Mouse (Mus musculus) MEL (cell line): ENCODE data around the gene 1700006A11Rik. TPM values are rescaled to one million over a fixed set of nuclear protein-coding genes. Genes with fewer than 3 reads are reported as not detected.
"Not testable (repeated sequence)": the region's sequence is repeated elsewhere in the genome, so short reads cannot be mapped to it uniquely, and the experiment has no call there.

Experiments
- DNase-seq: peaks from one replicate; pipeline ENCODE4 v3.0.0; 2011; ENCODE audit warnings: low read depth, low spot score
- H3K27ac ChIP-seq: 2 replicates; pipeline ENCODE4 v1.5.1; 2012; ENCODE audit warnings: low read depth, mild to moderate bottlenecking, control low read depth, low read length, moderate library complexity; ENCODE audit not compliant: control insufficient read depth
- H3K27me3 ChIP-seq, 2 experiments: fragments of 150-350 bp in 1 of 2; sonication (generic) in 1 of 2; 2 replicates each; pipeline ENCODE4 v1.6.1; 2012; ENCODE audit warnings: low read length in 2 of 2, mild to moderate bottlenecking in 2 of 2, improper control_type of control experiment in 1 of 2, moderate library complexity in 1 of 2; ENCODE audit not compliant: insufficient read depth in 2 of 2, control insufficient read depth in 1 of 2
- H3K36me3 ChIP-seq, 2 experiments: 2 replicates each; pipeline ENCODE4 v1.6.1; 2012 to 2014; ENCODE audit warnings: low read length in 2 of 2, improper control_type of control experiment in 1 of 2, inconsistent platforms in 1 of 2, mild to moderate bottlenecking in 1 of 2; ENCODE audit not compliant: insufficient read depth in 2 of 2, control insufficient read depth in 1 of 2
- H3K4me1 ChIP-seq, 2 experiments: fragments of 150-350 bp in 1 of 2; sonication (generic) in 1 of 2; 2 replicates each; pipeline ENCODE4 v1.6.1; 2012; ENCODE audit warnings: low read length in 2 of 2, improper control_type of control experiment in 1 of 2, mild to moderate bottlenecking in 1 of 2; ENCODE audit not compliant: insufficient read depth in 2 of 2, control insufficient read depth in 1 of 2
- H3K4me3 ChIP-seq, 2 experiments: fragments of 150-350 bp in 1 of 2; sonication (generic) in 1 of 2; 2 replicates each; pipeline ENCODE4 v1.5.1; 2012; ENCODE audit warnings: low read depth in 2 of 2, low read length in 2 of 2, mild to moderate bottlenecking in 2 of 2, moderate library complexity in 2 of 2, control low read depth in 1 of 2, improper control_type of control experiment in 1 of 2; ENCODE audit not compliant: control insufficient read depth in 1 of 2, insufficient read depth in 1 of 2
- H3K79me2 ChIP-seq: 2 replicates; pipeline ENCODE4 v1.6.1; 2012; ENCODE audit warnings: mild to moderate bottlenecking, low read length, moderate library complexity; ENCODE audit not compliant: control insufficient read depth, poor library complexity, insufficient read depth
- H3K9ac ChIP-seq: 2 replicates; pipeline ENCODE4 v1.6.1; 2012; ENCODE audit warnings: low read depth, mild to moderate bottlenecking, control low read depth, low read length, moderate library complexity; ENCODE audit not compliant: control insufficient read depth, poor library complexity, severe bottlenecking
- H3K9me3 ChIP-seq: fragments of 150-350 bp; sonication (generic); replicated peaks from 2 replicates; pipeline ENCODE4 v1.6.1; 2012; ENCODE audit warnings: mild to moderate bottlenecking, low read length, improper control_type of control experiment, moderate library complexity; ENCODE audit not compliant: insufficient read depth
- CHD2 ChIP-seq: IDR thresholded peaks from 2 replicates; pipeline ENCODE4 v1.6.1; 2011; ENCODE audit warnings: low read length, improper control_type of control experiment
- KAT2A ChIP-seq: conservative IDR thresholded peaks from 2 replicates; pipeline ENCODE4 v1.6.1; 2012; ENCODE audit warnings: low read depth, low read length, improper control_type of control experiment, inconsistent platforms
- MAFK ChIP-seq: IDR thresholded peaks from 2 replicates; pipeline ENCODE4 v1.6.1; 2011; ENCODE audit warnings: low read depth, mild to moderate bottlenecking, low read length, improper control_type of control experiment, borderline replicate concordance
- MAX ChIP-seq: IDR thresholded peaks from 2 replicates; pipeline ENCODE4 v1.6.1; 2011; ENCODE audit warnings: low read length, improper control_type of control experiment
- MXI1 ChIP-seq: IDR thresholded peaks from 2 replicates; pipeline ENCODE4 v1.6.1; 2011; ENCODE audit warnings: mild to moderate bottlenecking, low read depth, low read length, improper control_type of control experiment
- NRF1 ChIP-seq: IDR thresholded peaks from 2 replicates; pipeline ENCODE4 v1.6.1; 2014; ENCODE audit warnings: low read depth, mild to moderate bottlenecking, inconsistent platforms, low read length, improper control_type of control experiment, moderate library complexity; ENCODE audit not compliant: poor library complexity, insufficient read depth, severe bottlenecking
- POLR2A ChIP-seq, 2 experiments: IDR thresholded peaks; 2 replicates each; pipeline ENCODE4 v1.6.1; 2011 to 2012; ENCODE audit warnings: low read length in 2 of 2, mild to moderate bottlenecking in 2 of 2, control low read depth in 1 of 2, improper control_type of control experiment in 1 of 2, low read depth in 1 of 2, moderate library complexity in 1 of 2; ENCODE audit not compliant: control insufficient read depth in 1 of 2, insufficient read depth in 1 of 2, poor library complexity in 1 of 2
- POLR2AphosphoS5 ChIP-seq: IDR thresholded peaks from 2 replicates; pipeline ENCODE4 v1.6.1; 2012; ENCODE audit warnings: low read depth, borderline replicate concordance, mild to moderate bottlenecking, inconsistent platforms, low read length, moderate library complexity, mixed read lengths
- SIN3A ChIP-seq: IDR thresholded peaks from 2 replicates; pipeline ENCODE4 v1.6.1; 2012; ENCODE audit warnings: low read length, improper control_type of control experiment, inconsistent platforms
- TBP ChIP-seq: IDR thresholded peaks from 2 replicates; pipeline ENCODE4 v1.8.0; 2011; ENCODE audit warnings: low read depth, low read length, improper control_type of control experiment
- ZKSCAN1 ChIP-seq: IDR thresholded peaks from 2 replicates; pipeline ENCODE4 v1.6.1; 2012; ENCODE audit warnings: low read depth, mild to moderate bottlenecking, inconsistent platforms, low read length, improper control_type of control experiment, moderate library complexity
- ZNF384 ChIP-seq: IDR thresholded peaks from 2 replicates; pipeline ENCODE4 v1.6.1; 2012; ENCODE audit warnings: low read depth, mild to moderate bottlenecking, inconsistent platforms, low read length, improper control_type of control experiment
- polyA plus RNA-seq, 2 experiments: library from polyadenylated mRNA; stranded (reverse) in 1 of 2; unstranded in 1 of 2; fragments of >175 nt in 1 of 2; fragments of >200 nt in 1 of 2; gene quantifications; 2 replicates each; pipeline versions ENCODE4 v1.2.1 to v1.2.4; 2012; ENCODE audit warnings: low replicate concordance in 2 of 2, low read depth in 1 of 2; ENCODE audit not compliant: insufficient read length in 2 of 2, insufficient read depth in 1 of 2, missing spikeins in 1 of 2
- total RNA-seq: library from RNA; depleted of rRNA; stranded (reverse); fragments of 300-350 nt; gene quantifications from 2 replicates; pipeline ENCODE4 v1.2.3, GENCODE M21; 2012

1700006A11Rik gene
- total and polyA plus RNA-seq, 3 experiments, result not detected

- H3K4me1 ChIP-seq, result no peaks in the 10 kb centered on the region
- H3K27ac ChIP-seq, result no peak overlapping the region
- H3K9me3 ChIP-seq, result no peaks in the 10 kb centered on the region
- TF ChIP-seq POLR2A (IDR thresholded peaks at IDR 0.05; ENCODE audit: control insufficient read depth in 1 of 2, insufficient read depth in 1 of 2, low read depth in 1 of 2, low read length in 2 of 2, poor library complexity in 1 of 2) (no peak), NRF1 (no peak), MAX (no peak), ZNF384 (no peak), MXI1 (no peak), TBP (no peak), KAT2A (no peak), CHD2 (no peak), SIN3A (no peak)
- no peak overlapping the region for H3K4me3 ChIP-seq
- DNase-seq, result no peak
- H3K9ac ChIP-seq, result no peak overlapping the region
- H3K36me3 ChIP-seq, result no peaks in the 10 kb centered on the region
- H3K79me2 ChIP-seq, result no peaks in the 10 kb centered on the region
- no peaks in the 10 kb centered on the region for H3K27me3 ChIP-seq
Measured at GRCm38 (mm10) chr3:124389650-124390049, 36.2 kb downstream of the 1700006A11Rik start.

- DNase-seq, H3K9ac ChIP-seq, H3K9me3 ChIP-seq, H3K36me3 ChIP-seq, H3K27ac ChIP-seq, H3K79me2 ChIP-seq, H3K4me1 ChIP-seq, H3K27me3 ChIP-seq, H3K4me3 ChIP-seq: not testable (repeated sequence)
Measured at GRCm38 (mm10) chr3:124385377-124385776, 40.5 kb downstream of the 1700006A11Rik start.

GRCm38 (mm10) chr3:124372031-124372430 lies 53.8 kb downstream of the 1700006A11Rik start:
- no peaks in the 10 kb centered on the region for H3K4me1 ChIP-seq
- no peaks in the 10 kb centered on the region for H3K27me3 ChIP-seq
- no peak overlapping the region for H3K27ac ChIP-seq
- no peaks in the 10 kb centered on the region for H3K79me2 ChIP-seq
- TF ChIP-seq MAFK (no peak), POLR2AphosphoS5 (no peak), ZKSCAN1 (no peak)
- no peak for DNase-seq
- H3K9ac ChIP-seq, result no peak overlapping the region
- H3K36me3 ChIP-seq, result no peaks in the 10 kb centered on the region
- H3K9me3 ChIP-seq, result no peaks in the 10 kb centered on the region
- no peak overlapping the region for H3K4me3 ChIP-seq
